Mouse (Mus musculus) kidney, postnatal 0 days (tissue): ENCODE data around the gene Msl3l2. TPM values are rescaled to one million over a fixed set of nuclear protein-coding genes. Genes with fewer than 3 reads are reported as not detected.

Source experiments
- ATAC-seq: fragments of 200-750 bp; cut with Nextera tagmentation; replicated peaks from 2 replicates; pipeline ENCODE4 v1.8.0; 2017; ENCODE audit warnings: low read depth, moderate number of reproducible peaks, moderate TSS enrichment, moderate library complexity; ENCODE audit not compliant: low FRiP score
- DNase-seq: peaks from one replicate; pipeline ENCODE4 v3.0.0-alpha.2; 2016; ENCODE audit warnings: low spot score
- H3K27ac ChIP-seq: fragments of 300-500 bp; sonication (generic); 2 replicates; pipeline ENCODE4 v1.5.1; 2014; ENCODE audit warnings: mild to moderate bottlenecking
- H3K27me3 ChIP-seq: fragments of 300-500 bp; sonication (generic); 2 replicates; pipeline ENCODE4 v1.6.1; 2014; ENCODE audit warnings: low read length, mixed read lengths; ENCODE audit not compliant: insufficient read depth
- H3K36me3 ChIP-seq: fragments of 300-500 bp; sonication (generic); 2 replicates; pipeline ENCODE4 v1.6.1; 2014; ENCODE audit warnings: low read length, mixed read lengths; ENCODE audit not compliant: insufficient read depth
- H3K4me1 ChIP-seq: fragments of 300-500 bp; sonication (generic); replicated peaks from 2 replicates; pipeline ENCODE4 v1.6.1; 2014; ENCODE audit warnings: antibody characterized with exemption, low read length, mixed read lengths; ENCODE audit not compliant: insufficient read depth
- H3K4me2 ChIP-seq: fragments of 300-500 bp; sonication (generic); 2 replicates; pipeline ENCODE4 v1.6.1; 2014; ENCODE audit warnings: mild to moderate bottlenecking, low read length, moderate library complexity, mixed read lengths
- H3K4me3 ChIP-seq: fragments of 300-500 bp; sonication (generic); replicated peaks from 2 replicates; pipeline ENCODE4 v1.5.1; 2014; ENCODE audit warnings: low read depth, low read length
- H3K9ac ChIP-seq: fragments of 300-500 bp; sonication (generic); 2 replicates; pipeline ENCODE4 v1.6.1; 2014; ENCODE audit warnings: low read depth, low read length
- H3K9me3 ChIP-seq: fragments of 300-500 bp; sonication (generic); replicated peaks from 2 replicates; pipeline ENCODE4 v1.6.1; 2016; ENCODE audit warnings: low read length, inconsistent platforms, mixed read lengths
- CTCF ChIP-seq: IDR thresholded peaks from 2 replicates; pipeline ENCODE4 v1.5.1; 2016; ENCODE audit warnings: antibody characterized with exemption, low read depth, mild to moderate bottlenecking, moderate library complexity
- WGBS: fragments of 180-500 bp; shearing (Covaris S2); extraction: QIAGEN DNeasy Blood & Tissue Kit; methylation state at CpG from one replicate; pipeline ENCODE4 v1.1.7; 2014; 5-methylcytosine and 5-hydroxymethylcytosine counted together
- polyA plus RNA-seq: library from polyadenylated mRNA; unstranded; fragments of >200 nt; fragmentation: Nextera tagmentation; extraction: Ambion mirVana; gene quantifications from 2 replicates; pipeline ENCODE4 v1.2.1, GENCODE M21; 2015

Gene Msl3l2
- polyA plus RNA-seq, 1 experiment from 2014 or later: 7.6 TPM

DNA sequence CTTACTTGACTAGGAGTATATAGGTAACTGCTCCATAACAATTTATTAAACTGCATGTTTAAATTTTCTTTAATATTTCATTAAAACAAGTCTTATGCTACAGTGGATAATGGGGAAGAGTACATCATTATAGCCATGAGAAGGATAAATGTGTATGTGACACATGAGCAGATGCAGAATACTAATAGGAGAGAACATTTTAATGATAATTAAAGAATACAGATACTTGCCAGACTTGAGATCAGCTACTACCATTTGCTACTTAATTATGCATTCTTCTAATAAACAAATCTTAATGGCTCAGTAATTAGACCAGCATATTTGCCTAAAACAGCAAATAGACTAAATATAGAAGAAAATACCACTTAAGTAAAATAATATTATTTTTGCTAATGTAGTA, 10.0 kb upstream of the Msl3l2 start:
- Histone ChIP-seq H3K27ac (no peak overlapping the region), H3K27me3 (no peaks in the 10 kb centered on the region), H3K9ac (no peak overlapping the region), H3K4me3 (no peak overlapping the region), H3K4me1 (no peaks in the 10 kb centered on the region), H3K4me2 (no peak overlapping the region), H3K36me3 (no peaks in the 10 kb centered on the region), H3K9me3 (no peaks in the 10 kb centered on the region)
- ATAC-seq (no peak), DNase-seq (no peak)
- no peak for TF ChIP-seq CTCF

DNA sequence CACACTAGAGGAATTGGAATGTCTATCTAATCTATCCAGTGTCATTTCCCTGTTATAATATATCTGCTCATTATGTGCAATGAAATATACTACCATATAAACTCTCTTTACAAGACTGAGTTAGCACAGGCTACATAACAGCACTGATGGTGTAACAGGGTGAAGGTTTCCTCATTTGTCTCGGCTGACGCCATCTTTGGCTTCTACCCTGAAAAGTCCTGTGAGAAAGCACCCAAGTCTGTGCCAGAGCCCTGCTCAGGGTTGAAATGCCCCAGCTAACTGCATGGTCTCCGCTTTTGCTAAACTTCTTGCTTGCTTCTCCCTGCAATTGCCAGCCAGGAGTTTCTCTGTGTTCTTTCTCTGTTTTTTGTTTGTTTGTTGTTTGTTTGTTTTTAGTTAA, 7.6 kb upstream of the Msl3l2 start:
- 89% methylated on average over 3 of the region's 3 CpGs for WGBS

DNA sequence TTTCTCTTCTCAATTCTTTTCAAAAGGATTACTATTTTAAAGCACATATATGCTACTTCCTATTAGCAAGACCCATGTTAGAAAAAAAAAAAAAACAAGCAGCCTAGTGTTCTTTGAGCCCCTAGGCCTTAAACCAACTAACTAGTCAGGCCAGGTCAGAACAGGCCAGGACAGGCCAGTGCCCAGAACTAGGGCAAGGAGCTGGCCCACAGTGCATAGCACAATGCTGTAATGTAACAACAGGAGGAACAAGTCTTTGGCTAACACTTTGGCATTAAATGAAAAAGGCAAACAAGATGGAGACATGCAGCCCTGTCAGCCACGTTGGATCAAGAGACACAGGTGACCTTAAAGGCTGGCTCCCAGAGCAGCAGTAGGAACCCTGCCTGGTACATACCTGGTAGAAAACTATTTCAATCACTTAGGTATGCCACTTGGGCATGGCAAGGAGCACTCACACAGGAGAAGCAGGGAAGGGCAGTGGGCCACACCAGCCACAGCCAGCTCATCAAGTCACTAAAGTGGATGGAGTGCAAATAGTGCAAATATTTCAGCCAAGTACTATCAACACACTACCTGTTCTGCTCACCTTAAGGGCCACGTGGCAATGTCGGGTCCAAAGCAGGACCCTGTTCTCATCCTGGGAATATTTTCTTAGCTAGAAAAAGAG, 6.9 kb upstream of the Msl3l2 start:
- no peak for ATAC-seq

More for the DNA sequence above, 7.6 kb upstream of the Msl3l2 start:
- H3K36me3 ChIP-seq: no peaks in the 10 kb centered on the region
- H3K27ac ChIP-seq: no peak overlapping the region
- TF ChIP-seq CTCF: no peak
- DNase-seq (no peak), ATAC-seq (no peak)
- no peak overlapping the region for H3K4me2 ChIP-seq
- no peaks in the 10 kb centered on the region for H3K27me3 ChIP-seq
- H3K9me3 ChIP-seq: no peaks in the 10 kb centered on the region
- no peaks in the 10 kb centered on the region for H3K4me1 ChIP-seq
- no peak overlapping the region for H3K9ac ChIP-seq
- H3K4me3 ChIP-seq: no peak overlapping the region

DNA sequence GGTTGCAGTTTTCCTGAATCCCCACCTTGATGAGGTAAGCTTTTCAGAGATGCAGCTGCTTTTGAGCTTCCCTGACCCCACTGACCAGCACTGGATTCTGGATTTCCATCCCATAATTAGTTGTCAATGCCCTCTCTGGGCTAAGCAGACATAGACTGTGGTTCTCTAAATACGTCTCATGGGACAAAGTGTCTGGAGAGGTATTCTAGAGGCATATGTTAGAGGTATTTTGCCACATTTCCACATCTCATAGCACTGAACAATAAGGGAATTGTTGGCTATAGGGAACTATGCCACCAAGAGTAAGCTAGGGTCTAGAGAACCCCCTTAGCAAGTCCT, 248 bp downstream of the Msl3l2 start:
- TF ChIP-seq CTCF: no peak
- peak overlapping the region; percentile 43; the same call in 1 of the 2 replicates for H3K27ac ChIP-seq
- H3K27me3 ChIP-seq: no peaks in the 10 kb centered on the region
- ATAC-seq (no peak), DNase-seq (no peak)
- no peaks in the 10 kb centered on the region for H3K4me1 ChIP-seq
- H3K9me3 ChIP-seq: no peaks in the 10 kb centered on the region
- peak overlapping the region; percentile 47 for H3K4me2 ChIP-seq
- H3K9ac ChIP-seq: peak overlapping the region; percentile 49
- WGBS: 44% methylated on average over 1 of the region's 1 CpGs
- peak overlapping the region; percentile 34 for H3K4me3 ChIP-seq
- H3K36me3 ChIP-seq: no peaks in the 10 kb centered on the region

More for the DNA sequence above, 6.9 kb upstream of the Msl3l2 start:
- Histone ChIP-seq H3K27ac (no peak overlapping the region), H3K4me3 (no peak overlapping the region), H3K27me3 (no peaks in the 10 kb centered on the region), H3K4me2 (no peak overlapping the region), H3K36me3 (no peaks in the 10 kb centered on the region), H3K9ac (no peak overlapping the region), H3K9me3 (no peaks in the 10 kb centered on the region), H3K4me1 (no peaks in the 10 kb centered on the region)
- no peak for DNase-seq
- WGBS: 87% methylated on average over 3 of the region's 3 CpGs
- no peak for TF ChIP-seq CTCF

DNA sequence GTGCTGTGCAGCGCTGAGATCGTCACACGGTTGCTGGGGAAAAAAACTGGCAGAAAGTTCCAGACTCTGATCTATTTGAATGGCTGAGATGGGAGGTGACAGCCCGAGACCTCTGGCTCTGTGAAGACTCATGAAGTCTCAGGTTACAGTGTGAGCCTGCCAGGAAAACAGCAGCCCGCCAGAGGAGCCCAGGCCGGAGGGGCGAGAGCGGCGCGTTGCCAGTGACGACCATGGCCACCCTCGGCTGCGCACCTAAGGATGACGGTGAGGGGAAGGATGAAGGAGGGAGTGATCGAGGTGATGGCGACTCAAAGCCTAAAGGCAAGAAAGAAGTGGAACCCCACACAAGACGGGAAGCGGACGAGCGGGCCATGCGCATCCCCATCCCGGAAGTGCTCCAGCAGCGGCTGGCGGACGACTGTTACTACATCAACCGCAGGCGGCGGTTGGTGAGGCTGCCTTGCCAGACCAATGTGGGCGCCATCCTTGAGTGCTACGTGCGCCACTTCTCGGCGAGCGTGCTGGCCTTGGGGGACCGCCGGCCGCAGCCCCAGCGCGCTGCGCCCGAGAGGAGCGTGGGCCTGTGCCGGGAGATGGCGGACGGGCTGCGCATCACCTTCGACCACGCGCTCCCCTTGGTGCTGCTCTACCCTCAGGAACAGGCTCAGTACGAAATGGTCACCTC, 8.4 kb downstream of the Msl3l2 start:
- H3K9ac ChIP-seq: peak overlapping the region; percentile 65
- 0 out of 2 replicates have a peak, but pooled peaks have one; percentile 1 for TF ChIP-seq CTCF
- DNase-seq (peak; percentile 88), ATAC-seq (peak; percentile 93)
- H3K4me3 ChIP-seq: peak overlapping the region; percentile 56
- H3K36me3 ChIP-seq: no peaks in the 10 kb centered on the region
- H3K27me3 ChIP-seq: no peaks in the 10 kb centered on the region
- H3K27ac ChIP-seq: peak overlapping the region; percentile 79
- peaks cover 3% of the 10 kb centered on the region; the same call in 1 of the 2 replicates for H3K4me1 ChIP-seq
- no peaks in the 10 kb centered on the region for H3K9me3 ChIP-seq
- peak overlapping the region; percentile 93 for H3K4me2 ChIP-seq
- whole genome bisulfite sequencing: under 1% methylated on average over 47 of the region's 50 CpGs

DNA sequence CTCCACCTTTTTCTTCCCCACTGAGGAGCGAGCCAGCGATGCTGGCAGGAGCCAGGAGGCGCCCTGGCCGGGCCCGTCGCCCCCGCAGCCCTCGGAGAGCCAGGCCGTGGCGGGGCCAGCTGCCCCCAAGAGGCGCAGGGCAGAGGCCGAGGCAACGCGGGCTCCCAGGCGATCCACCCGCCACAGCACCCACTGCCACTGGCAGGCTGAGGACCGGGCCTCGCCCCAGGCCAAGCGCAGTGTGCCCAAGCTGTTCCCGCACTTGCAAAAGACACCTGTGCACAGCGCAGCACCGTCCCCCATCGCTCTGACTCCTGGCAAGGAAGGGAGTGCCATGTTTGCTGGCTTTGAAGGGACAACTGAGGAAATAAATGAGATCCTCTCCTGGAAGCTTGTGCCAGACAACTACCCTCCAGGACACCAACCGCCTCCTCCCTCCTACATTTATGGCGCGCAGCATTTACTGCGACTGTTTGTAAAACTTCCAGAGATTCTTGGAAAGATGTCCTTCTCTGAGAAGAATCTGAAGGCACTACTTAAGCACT, 9.0 kb downstream of the Msl3l2 start:
- Histone ChIP-seq H3K36me3 (no peaks in the 10 kb centered on the region), H3K9me3 (no peaks in the 10 kb centered on the region), H3K4me3 (peak overlapping the region; percentile 56), H3K9ac (peak overlapping the region; percentile 65), H3K4me2 (peak overlapping the region; percentile 93), H3K27ac (peak overlapping the region; percentile 79), H3K27me3 (no peaks in the 10 kb centered on the region), H3K4me1 (peaks cover 3% of the 10 kb centered on the region; the same call in 1 of the 2 replicates)
- DNase-seq (peak; percentile 11), ATAC-seq (peak; percentile 67; the same call in 1 of the 2 replicates)
- TF ChIP-seq CTCF: 0 out of 2 replicates have a peak, but pooled peaks have one; percentile 1
- 20% methylated on average over 26 of the region's 27 CpGs for WGBS
